Mouse (Mus musculus) ES-Bruce4 (cell line): ENCODE results near the gene Zfp157. TPM values are rescaled to one million over a fixed set of nuclear protein-coding genes. Genes with fewer than 3 reads are reported as not detected.

ENCODE experiments used
- polyA plus RNA-seq: library from polyadenylated mRNA; stranded (reverse); fragments of >200 nt; gene quantifications from 2 replicates; pipeline ENCODE4 v1.2.4, GENCODE M21; 2011; ENCODE audit warnings: low read depth; ENCODE audit not compliant: missing spikeins, insufficient read depth, insufficient read length

Gene Zfp157
- polyA plus RNA-seq, 1 experiment, result 21.7 TPM

Other genes with a start within 250 kb of the Zfp157 start
- 0.68 and 1.4 TPM in 2 replicates for gene Mblac1, start 247.2 kb upstream of the Zfp157 start, polyA plus RNA-seq
- not detected in 2 replicates for gene Nxpe5, start 215.6 kb upstream of the Zfp157 start, polyA plus RNA-seq
- 21.1 and 24.3 TPM in 2 replicates for gene Lamtor4, start 186.0 kb upstream of the Zfp157 start, polyA plus RNA-seq
- gene BC037034, start 177.4 kb upstream of the Zfp157 start, polyA plus RNA-seq, result 14.7 and 16.6 TPM in 2 replicates
- 0.30 and 0.84 TPM in 2 replicates for gene Gal3st4, start 168.6 kb upstream of the Zfp157 start, polyA plus RNA-seq
- not detected in 2 replicates for gene Gm43720, start 161.5 kb upstream of the Zfp157 start, polyA plus RNA-seq
- gene Gpc2, start 161.5 kb upstream of the Zfp157 start, polyA plus RNA-seq, result 14.6 and 15.4 TPM in 2 replicates
- gene Stag3, start 161.2 kb upstream of the Zfp157 start, polyA plus RNA-seq, result 16.5 and 24.6 TPM in 2 replicates
- not detected in 2 replicates for gene Pvrig, start 99.5 kb upstream of the Zfp157 start, polyA plus RNA-seq
- not detected in 2 replicates for gene 1700123K08Rik, start 123.2 kb downstream of the Zfp157 start, polyA plus RNA-seq
- gene Zfp68, start 178.3 kb downstream of the Zfp157 start, polyA plus RNA-seq, result 19.3 and 20.5 TPM in 2 replicates
- gene A430033K04Rik, start 181.4 kb downstream of the Zfp157 start, polyA plus RNA-seq, result 3.5 and 3.7 TPM in 2 replicates